Mouse (Mus musculus): ENCODE measurements around the gene Gm12258.

Gene Gm12258

DNA sequence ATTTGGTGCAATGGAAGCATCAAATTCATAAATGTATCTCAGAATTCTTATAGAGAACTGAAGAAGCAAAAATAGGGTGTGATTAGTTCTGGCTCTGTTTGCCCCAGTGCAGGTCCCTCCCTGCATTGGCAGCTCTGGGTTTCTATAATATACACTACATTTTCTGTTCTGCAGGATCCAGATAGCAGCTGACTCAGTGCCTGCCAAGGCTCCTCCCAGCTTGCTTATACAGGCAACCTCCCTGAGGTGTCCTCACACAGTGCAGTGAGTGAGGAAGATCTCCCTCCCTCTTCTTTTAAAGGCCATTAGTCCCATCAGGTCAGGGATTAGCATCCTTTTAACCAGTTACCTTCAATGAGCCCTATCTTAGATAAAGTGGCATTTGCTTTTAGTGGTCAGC lies 54.1 kb downstream of the Gm12258 start:
- peak; percentile 35 for DNase-seq (ENCODE audit: low spot score)

DNA sequence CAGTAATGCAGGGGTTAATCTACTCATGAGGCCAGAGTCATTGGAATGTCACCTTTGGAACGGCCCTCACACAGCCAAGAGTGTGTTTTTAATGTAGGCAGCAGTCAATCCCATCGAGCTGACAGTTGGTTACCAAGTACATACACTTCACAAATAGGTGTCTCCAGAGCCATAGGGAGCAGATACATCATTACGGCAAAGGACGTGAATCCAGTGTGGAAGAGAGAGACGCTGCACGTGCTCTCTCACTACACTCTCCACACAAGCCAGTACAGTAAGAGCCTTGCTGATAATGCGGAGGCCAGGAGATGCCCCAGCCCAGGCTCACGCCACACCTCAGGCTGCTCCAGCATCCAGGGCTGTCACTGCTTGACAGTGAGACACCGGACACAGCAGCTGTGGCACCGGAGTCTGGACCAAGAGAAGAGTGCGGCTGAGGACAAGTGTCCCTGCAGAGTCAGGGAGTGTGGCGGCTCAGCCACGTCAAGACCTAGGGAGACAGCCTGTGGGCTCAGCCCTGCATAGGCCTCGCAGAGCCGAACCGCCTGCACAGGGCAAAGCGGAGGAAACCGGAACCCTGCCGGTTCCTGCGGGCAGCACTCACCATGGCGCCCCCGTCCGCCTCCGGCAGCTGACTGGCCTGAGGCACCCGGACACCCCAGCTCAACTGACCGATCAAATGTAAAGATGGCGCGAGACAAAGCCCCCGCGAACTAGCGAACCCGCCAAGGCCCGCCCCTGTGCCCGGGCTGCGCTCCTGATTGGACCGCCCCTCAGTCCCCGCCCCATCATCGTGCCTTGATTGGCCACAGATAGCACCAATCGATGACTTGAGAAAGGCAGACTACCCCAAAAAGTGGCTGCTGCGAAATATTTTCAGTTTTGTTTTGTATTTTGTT lies 56.8 kb downstream of the Gm12258 start, which contains the start of gene Zfp39:
Gene Zfp39, minus strand, starts transcription at position 715 of the 899 bp plus-strand sequence.
- peak; percentile 96 for DNase-seq (ENCODE audit: low spot score)

DNA sequence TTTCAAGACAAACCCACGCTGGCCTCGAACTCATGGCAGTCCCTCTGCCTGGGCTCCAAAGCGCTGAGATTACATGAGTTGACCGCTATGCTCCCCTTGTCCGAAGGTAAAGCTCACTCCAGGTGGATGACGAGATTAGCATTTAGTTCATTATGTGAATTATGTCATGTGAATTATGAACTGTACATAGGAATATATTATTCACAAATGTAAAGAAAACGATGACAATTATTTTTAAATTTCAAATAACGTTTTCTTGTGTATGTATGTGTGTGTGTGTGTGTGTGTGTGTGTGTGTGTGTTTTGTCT lies 57.4 kb downstream of the Gm12258 start:
- DNase-seq (ENCODE audit: low spot score): no peak

DNA sequence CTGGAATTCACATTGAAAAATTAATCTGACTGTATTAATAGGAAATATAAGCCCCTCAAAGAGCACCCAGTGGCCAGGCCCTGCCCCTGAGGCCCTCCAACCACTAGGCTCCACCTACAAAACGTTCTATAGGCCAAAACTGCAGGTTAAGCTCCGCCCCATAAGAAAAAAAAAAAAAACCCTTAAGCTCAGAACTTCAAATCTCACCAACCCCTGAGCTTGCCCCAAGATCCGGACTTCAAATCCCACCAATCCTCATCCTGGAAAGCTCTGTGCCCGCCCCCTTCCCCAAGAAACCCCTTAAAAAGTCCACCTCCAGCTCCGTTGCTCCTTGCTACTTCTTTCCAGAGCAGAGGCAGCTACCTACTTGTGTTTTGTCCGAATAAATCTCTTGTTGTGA lies 57.9 kb downstream of the Gm12258 start:
- DNase-seq (ENCODE audit: low spot score): no peak
